In the genomic region with DNA sequence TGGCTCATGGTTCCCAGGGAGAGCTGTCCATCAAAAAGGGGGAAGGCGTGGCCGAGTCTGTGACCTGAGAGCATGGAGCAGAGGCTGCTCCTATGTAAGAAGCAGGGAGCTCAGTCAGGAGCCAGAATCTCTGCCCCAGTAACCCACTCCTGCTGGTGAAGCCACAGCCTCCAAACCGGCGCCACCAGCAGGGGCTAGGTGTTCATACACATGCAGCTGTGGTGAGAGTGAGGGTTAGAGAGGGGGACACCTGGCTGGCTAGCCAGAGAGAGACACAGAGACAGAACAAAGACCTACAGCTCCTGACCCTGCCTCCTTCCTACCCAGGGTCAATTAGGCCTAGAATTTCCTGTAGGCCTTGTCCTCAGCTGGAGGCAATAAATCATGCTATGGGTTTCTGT, we compare ENCODE assay signal across 16 mouse cellular contexts.
DNase-seq lines count a peak whose midpoint lies in the region; ATAC-seq and TF ChIP-seq lines count a peak whose summit lies in the region.
"Had no signal": no experiment of that assay in that cellular context is flagged by ENCODE, and none has a peak within 500 bp of the region (broad histone marks: within the 10 kb centered on the region; RNA-seq: fewer than 3 reads in every experiment).

No protein-coding gene starts in this region.

- H3K27ac ChIP-seq in intestine, embryonic 14.5 days (ENCODE audit: low read depth), result no peak overlapping the region
- H3K27ac ChIP-seq in intestine, postnatal 0 days (ENCODE audit: low read depth, low read length), result no peak overlapping the region
- no peak overlapping the region for H3K27ac ChIP-seq in testis, adult 2 months (ENCODE audit: control insufficient read depth, insufficient read depth, low read depth, low read length)
- H3K27ac ChIP-seq in embryonic facial prominence, embryonic 11.5 days (replicated peaks; ENCODE audit: low read depth, low read length), result no peak overlapping the region
- H3K27ac ChIP-seq: kidney, embryonic 15.5 days; neural tube, embryonic 12.5 days had no signal

- TF ChIP-seq CTCF in intestine, postnatal 0 days (IDR thresholded peaks at IDR 0.05; ENCODE audit: low read depth), result no peak
- no peak for TF ChIP-seq CTCF in testis, adult 2 months (IDR thresholded peaks at IDR 0.05; ENCODE audit: control insufficient read depth, insufficient read depth, insufficient replicate concordance, low read depth, low read length)

- no peak for TF ChIP-seq POLR2A in testis, adult 2 months (IDR thresholded peaks at IDR 0.05; ENCODE audit: control insufficient read depth, low read depth, low read length)

- peak; percentile 49 for DNase-seq in intestine, embryonic 14.5 days (ENCODE audit: low spot score)
- DNase-seq in testis, postnatal 14 days (ENCODE audit: low spot score), result no peak
- DNase-seq in embryonic facial prominence, embryonic 11.5 days (ENCODE audit: low spot score), result peak; percentile 55
- DNase-seq in testis, postnatal 10 days (ENCODE audit: low spot score), result peak; percentile 22
- DNase-seq in urinary bladder, postnatal 36 days (ENCODE audit: low spot score in 2 of 2), result no peak
- DNase-seq: adrenal gland, adult 8-10 months; cerebellum, postnatal 14 days; heart, postnatal 36 days; lung, adult 18-20 months; retina, postnatal 1 day had no signal

- no peaks in the 10 kb centered on the region for H3K36me3 ChIP-seq in intestine, embryonic 14.5 days (ENCODE audit: control insufficient read depth, insufficient read depth, low read length)
- no peaks in the 10 kb centered on the region for H3K36me3 ChIP-seq in intestine, postnatal 0 days (ENCODE audit: control insufficient read depth, insufficient read depth)
- H3K36me3 ChIP-seq in testis, adult 2 months (ENCODE audit: control insufficient read depth, insufficient read depth, low read length), result no peaks in the 10 kb centered on the region
- H3K36me3 ChIP-seq in embryonic facial prominence, embryonic 11.5 days (replicated peaks; ENCODE audit: control insufficient read depth, insufficient read depth, low read depth, low read length), result no peaks in the 10 kb centered on the region
- H3K36me3 ChIP-seq: kidney, embryonic 15.5 days; neural tube, embryonic 12.5 days had no signal

- H3K9me3 ChIP-seq in intestine, embryonic 14.5 days (ENCODE audit: control insufficient read depth, low read length), result no peaks in the 10 kb centered on the region
- no peaks in the 10 kb centered on the region for H3K9me3 ChIP-seq in intestine, postnatal 0 days (ENCODE audit: control insufficient read depth)
- H3K9me3 ChIP-seq in embryonic facial prominence, embryonic 11.5 days (replicated peaks; ENCODE audit: control insufficient read depth, low read length), result no peaks in the 10 kb centered on the region
- H3K9me3 ChIP-seq: kidney, embryonic 15.5 days; megakaryocyte, embryonic 14.5 days; neural tube, embryonic 12.5 days had no signal

- peaks cover 7% of the 10 kb centered on the region; the same call in 1 of the 2 replicates for H3K4me1 ChIP-seq in intestine, embryonic 14.5 days (replicated peaks; ENCODE audit: control insufficient read depth, insufficient read depth, low read length)
- H3K4me1 ChIP-seq in intestine, postnatal 0 days (replicated peaks; ENCODE audit: control insufficient read depth, insufficient read depth, low read length), result no peaks in the 10 kb centered on the region
- no peaks in the 10 kb centered on the region for H3K4me1 ChIP-seq in testis, adult 2 months (ENCODE audit: control insufficient read depth, insufficient read depth, low read length)
- no peaks in the 10 kb centered on the region; the same call in 1 of the 2 replicates for H3K4me1 ChIP-seq in embryonic facial prominence, embryonic 11.5 days (ENCODE audit: control insufficient read depth, insufficient read depth, low read length)

- no peak overlapping the region for H3K9ac ChIP-seq in intestine, embryonic 14.5 days (ENCODE audit: low read length)
- H3K9ac ChIP-seq in intestine, postnatal 0 days (ENCODE audit: low read depth, low read length), result no peak overlapping the region
- no peak overlapping the region for H3K9ac ChIP-seq in embryonic facial prominence, embryonic 11.5 days (replicated peaks; ENCODE audit: low read length)
- H3K9ac ChIP-seq: kidney, embryonic 15.5 days; neural tube, embryonic 12.5 days had no signal

- H3K27me3 ChIP-seq in intestine, embryonic 14.5 days (replicated peaks; ENCODE audit: control insufficient read depth, insufficient read depth, low read length), result no peaks in the 10 kb centered on the region
- H3K27me3 ChIP-seq in intestine, postnatal 0 days (replicated peaks; ENCODE audit: control insufficient read depth, insufficient read depth, low read length), result no peaks in the 10 kb centered on the region
- H3K27me3 ChIP-seq in testis, adult 2 months (ENCODE audit: control insufficient read depth, insufficient read depth, low read length), result no peaks in the 10 kb centered on the region
- no peaks in the 10 kb centered on the region for H3K27me3 ChIP-seq in embryonic facial prominence, embryonic 11.5 days (ENCODE audit: control insufficient read depth, insufficient read depth, low read length)
- H3K27me3 ChIP-seq: CH12.LX; kidney, embryonic 15.5 days; neural tube, embryonic 12.5 days had no signal

- no peak overlapping the region for H3K4me2 ChIP-seq in intestine, embryonic 14.5 days (ENCODE audit: low read length)
- H3K4me2 ChIP-seq in intestine, postnatal 0 days (replicated peaks; ENCODE audit: low read depth), result no peak overlapping the region
- no peak overlapping the region for H3K4me2 ChIP-seq in embryonic facial prominence, embryonic 11.5 days (ENCODE audit: low read depth, low read length)
- H3K4me2 ChIP-seq: kidney, embryonic 15.5 days; neural tube, embryonic 12.5 days had no signal

- no peak for ATAC-seq in intestine, embryonic 14.5 days (replicated peaks; ENCODE audit: low FRiP score, low TSS enrichment, low read depth)
- ATAC-seq in intestine, postnatal 0 days, result no peak
- ATAC-seq in embryonic facial prominence, embryonic 11.5 days (replicated peaks; ENCODE audit: insufficient number of reproducible peaks, low FRiP score, low TSS enrichment, low read depth), result peak; percentile 66

- no peak overlapping the region for H3K4me3 ChIP-seq in intestine, embryonic 14.5 days (ENCODE audit: low read depth, low read length)
- no peak overlapping the region for H3K4me3 ChIP-seq in intestine, postnatal 0 days (ENCODE audit: low read depth, low read length)
- peak overlapping the region; percentile 58 for H3K4me3 ChIP-seq in testis, adult 2 months (ENCODE audit: control insufficient read depth, low read depth, low read length)
- no peak overlapping the region for H3K4me3 ChIP-seq in embryonic facial prominence, embryonic 11.5 days (ENCODE audit: low read depth, low read length)
- H3K4me3 ChIP-seq: kidney, embryonic 15.5 days; megakaryocyte, embryonic 14.5 days; neural tube, embryonic 12.5 days had no signal

- 56% methylated on average over 4 of the region's 4 CpGs for WGBS in intestine, embryonic 14.5 days
- 63% methylated on average over 4 of the region's 4 CpGs for WGBS in intestine, postnatal 0 days
- WGBS in embryonic facial prominence, embryonic 11.5 days, result 43% methylated on average over 4 of the region's 4 CpGs

Comparison
In these comparisons a context has a peak if more than half of its experiments do, and no peak if none do; other contexts are left out.
1. DNase-seq: peak in intestine, embryonic 14.5 days (single experiment), embryonic facial prominence, embryonic 11.5 days (single experiment) and testis, postnatal 10 days (single experiment); none in testis, postnatal 14 days (single experiment) and urinary bladder, postnatal 36 days (0 of 2).